Mouse (Mus musculus) spleen, postnatal 14 days (tissue): ENCODE data around the gene Afg3l1.
"Not testable (repeated sequence)": the region's sequence is repeated elsewhere in the genome, so short reads cannot be mapped to it uniquely, and the experiment has no call there.

Experiments
- DNase-seq, 2 experiments: peaks; one replicate each; pipeline ENCODE4 v3.0.0; 2021 to 2022; ENCODE audit warnings: low spot score in 2 of 2

Afg3l1 gene

DNA sequence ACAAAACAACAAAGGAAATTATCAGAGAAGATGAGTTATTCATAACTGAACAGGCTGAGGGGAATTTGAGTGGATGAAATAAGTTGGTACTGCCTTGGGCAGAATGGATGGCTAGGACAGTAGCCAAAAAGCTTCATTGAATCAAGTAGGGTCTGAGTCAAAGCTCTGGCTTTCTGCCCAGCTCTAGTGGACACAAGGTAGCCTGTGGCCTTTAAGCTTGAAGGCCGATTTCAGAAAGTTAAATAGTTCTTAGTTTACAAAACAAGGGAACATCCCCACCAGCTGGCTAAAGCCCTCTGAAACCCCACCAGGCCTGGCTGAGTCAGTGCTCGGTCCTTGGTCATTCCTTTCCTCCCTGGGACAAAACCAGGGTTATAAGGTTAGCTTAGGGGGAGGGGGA lies 38.9 kb downstream of the Afg3l1 start:
- DNase-seq, result no peak

DNA sequence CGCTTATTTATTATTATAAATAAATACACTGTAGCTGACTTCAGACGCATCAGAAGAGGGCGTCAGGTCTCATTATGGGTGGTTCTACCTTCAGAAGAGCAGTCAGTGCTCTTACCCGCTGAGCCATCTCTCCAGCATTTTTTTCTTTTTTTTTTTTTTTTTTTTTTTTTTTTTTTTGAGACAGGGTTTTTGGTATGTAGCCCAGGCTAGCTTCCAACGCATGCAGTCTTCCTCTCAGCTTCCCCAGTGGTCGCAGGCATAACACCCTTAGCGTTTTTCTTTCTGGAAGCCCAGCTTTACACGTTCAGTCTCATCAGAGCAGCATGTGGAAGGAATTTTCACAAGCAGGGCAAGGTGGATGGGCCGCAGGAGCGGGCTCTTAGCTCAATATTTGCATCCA lies 40.5 kb downstream of the Afg3l1 start:
- DNase-seq, result no peak

DNA sequence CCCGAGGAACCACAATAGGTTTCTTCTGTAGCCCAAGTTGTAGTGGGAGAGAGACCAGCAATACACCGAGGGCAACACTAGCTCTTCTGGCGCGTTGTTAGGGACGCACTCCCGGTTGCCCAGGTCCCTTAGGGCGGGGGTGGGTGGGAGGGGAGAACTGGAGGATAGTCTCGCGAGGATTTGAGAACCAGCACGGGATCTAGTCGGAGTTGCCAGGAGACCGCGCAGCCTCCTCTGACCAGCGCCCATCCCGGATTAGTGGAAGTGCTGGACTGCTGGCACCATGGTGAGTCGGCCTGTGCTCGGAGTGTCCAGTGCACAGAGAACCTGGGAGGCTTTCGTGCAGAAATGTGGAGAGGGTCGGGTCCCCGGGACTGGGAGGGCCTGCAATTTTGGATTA lies 41.0 kb downstream of the Afg3l1 start, which contains the start of gene Gas8:
Gas8 (plus strand) TSS at position 168 of the 400 bp plus-strand sequence.
- DNase-seq, result peak; percentile 33 to 63

DNA sequence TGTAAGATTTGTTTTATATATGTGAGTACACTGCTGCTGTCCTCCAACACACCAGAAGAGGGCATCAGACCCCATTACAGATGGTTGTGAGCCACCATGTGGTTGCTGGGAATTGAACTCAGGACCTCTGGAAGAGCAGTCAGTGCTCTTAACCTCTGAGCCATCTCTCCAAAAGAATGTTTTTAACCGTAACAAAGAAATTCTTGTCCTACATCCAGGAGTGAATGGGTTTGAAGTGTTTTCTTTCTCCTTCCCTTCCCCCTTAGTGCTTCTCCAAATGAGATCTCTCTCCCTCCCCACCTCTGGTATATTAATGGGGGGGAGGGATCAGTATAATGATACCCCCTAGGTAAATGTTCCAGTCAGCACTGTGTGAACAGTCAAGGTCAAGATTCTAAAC lies 42.3 kb downstream of the Afg3l1 start:
- not testable (repeated sequence) for DNase-seq

DNA sequence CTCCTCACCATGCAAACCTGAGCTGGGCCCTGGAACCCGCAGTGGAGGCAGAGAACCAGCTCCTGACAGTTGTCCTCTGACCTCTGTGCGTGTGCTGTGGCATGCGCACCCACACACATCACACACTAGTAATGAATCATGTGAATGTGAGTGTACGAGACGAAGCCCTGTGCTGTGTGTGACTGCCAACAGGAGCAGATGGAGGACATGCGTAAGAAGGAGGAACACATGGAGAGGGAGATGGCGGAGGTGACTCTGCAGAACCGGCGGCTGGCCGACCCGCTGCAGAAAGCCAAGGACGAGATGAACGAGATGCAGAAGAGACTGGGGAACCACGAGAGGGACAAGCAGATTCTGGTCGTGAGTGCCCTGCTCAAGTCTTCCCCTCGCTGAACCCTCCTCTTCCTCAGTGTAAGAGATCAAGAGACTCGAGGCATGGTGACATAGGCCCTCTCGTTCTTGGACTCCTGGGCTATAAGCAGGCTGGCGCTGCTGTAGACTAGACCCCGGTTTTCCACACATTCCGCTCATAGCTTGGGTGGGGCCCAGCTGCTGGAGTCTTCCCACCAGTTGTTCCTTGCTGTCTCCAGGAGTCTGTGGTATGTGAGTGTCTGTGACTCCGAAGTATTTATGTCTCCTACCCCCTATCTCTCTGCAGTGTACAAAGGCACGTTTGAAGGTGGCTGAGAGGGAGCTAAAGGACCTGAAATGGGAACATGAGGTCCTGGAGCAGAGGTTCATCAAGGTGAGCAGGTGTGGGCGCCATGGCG lies 50.2 kb downstream of the Afg3l1 start:
- no peak for DNase-seq

DNA sequence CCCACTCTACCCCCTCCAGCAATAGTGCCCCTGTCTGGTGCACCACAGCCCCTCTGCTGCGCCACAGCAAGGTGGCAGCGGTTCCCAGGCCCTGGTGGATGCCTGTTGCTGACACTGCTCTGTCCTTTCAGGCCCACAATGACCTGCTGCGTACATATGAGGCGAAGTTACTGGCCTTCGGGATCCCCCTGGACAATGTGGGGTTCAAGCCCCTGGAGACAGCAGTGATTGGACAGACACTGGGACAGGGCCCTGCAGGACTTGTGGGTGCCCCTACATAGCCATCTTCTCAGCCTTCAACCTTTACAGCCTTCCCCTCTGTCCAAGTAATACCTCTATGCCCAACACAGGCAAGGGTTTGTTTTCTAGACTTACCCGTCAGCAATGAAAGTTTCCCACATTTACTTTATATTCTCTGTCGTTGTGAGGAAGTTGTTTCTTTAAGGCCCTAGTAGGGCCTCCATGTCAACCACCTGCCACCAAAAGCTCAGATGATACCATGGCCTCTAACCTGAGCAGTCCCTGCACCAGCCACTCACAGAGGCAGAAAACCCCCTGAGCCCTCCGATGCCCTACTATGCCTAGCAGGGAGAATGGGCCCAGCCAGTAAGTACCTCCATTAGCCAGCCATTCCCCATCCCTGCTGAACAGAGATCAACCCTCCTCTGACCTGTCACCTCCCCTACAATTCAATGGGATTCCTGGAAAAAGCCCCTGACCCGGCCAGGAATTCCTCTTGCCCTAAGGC lies 58.7 kb downstream of the Afg3l1 start:
- DNase-seq, result no peak

DNA sequence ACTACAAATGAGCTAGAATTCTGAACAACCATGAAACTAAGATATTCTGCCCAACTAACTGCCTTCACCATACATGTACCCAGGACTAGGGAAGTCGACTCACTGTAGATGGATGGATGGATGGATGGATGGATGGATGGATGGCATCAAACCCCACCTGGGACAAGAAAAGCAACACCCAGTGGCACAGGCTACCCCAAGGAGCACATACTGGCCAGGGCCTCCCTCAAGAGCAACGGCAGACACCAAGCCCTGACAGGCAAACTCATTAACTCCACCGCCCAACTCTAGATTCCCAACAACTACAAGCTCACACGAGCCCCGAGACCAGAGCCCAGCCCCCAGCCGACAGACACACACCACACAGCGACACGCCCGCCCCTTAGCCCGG lies 59.3 kb downstream of the Afg3l1 start:
- no peak for DNase-seq

DNA sequence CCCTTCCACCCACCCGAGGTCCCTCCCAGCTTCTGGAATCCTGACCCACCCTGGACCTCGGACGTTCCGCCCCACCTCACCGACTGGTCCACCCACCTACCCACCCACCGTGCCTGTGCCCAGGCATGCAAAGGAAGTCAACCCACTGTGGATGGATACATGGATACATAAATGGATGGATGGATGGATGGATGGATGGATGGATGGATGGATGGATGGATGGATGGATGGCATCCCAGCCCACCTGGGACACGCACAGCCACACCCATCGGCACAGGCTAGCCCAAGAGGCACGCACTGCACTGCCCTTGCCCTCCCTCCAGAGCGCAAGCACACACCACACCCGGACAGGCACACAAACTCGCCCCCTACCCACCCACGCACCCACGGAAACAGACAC lies 59.9 kb downstream of the Afg3l1 start:
- peak in 1 of 2 experiments; percentile 30 for DNase-seq
